Mouse (Mus musculus) cerebellum, postnatal 14 days (tissue): ENCODE results near the gene Olfr273.
"Not testable (repeated sequence)": the region's sequence is repeated elsewhere in the genome, so short reads cannot be mapped to it uniquely, and the experiment has no call there.

ENCODE experiments used
- DNase-seq, 2 experiments: peaks; one replicate each; pipeline ENCODE4 v3.0.0; 2021; ENCODE audit warnings: mixed read lengths in 2 of 2

The Olfr273 gene

GRCm38 (mm10) chr4:52859136-52859535 lies at the start of gene Olfr273:
Olfr273 (minus strand) TSS chr4:52859236.
- no peak for DNase-seq

- DNase-seq: no peak
These were observed 5.1 kb upstream of the Olfr273 start for GRCm38 (mm10) chr4:52864156-52864555.

- DNase-seq: peak in 1 of 2 experiments; percentile 13
These were observed 9.4 kb downstream of the Olfr273 start for GRCm38 (mm10) chr4:52849672-52850071.

GRCm38 (mm10) chr4:52849039-52849635 lies 9.9 kb downstream of the Olfr273 start:
- DNase-seq: peak; percentile 77 to 81

GRCm38 (mm10) chr4:52845411-52845810 lies 13.6 kb downstream of the Olfr273 start:
- DNase-seq: not testable (repeated sequence)

- DNase-seq: no peak
These were observed 37.7 kb downstream of the Olfr273 start for GRCm38 (mm10) chr4:52821375-52821774.

- DNase-seq: no peak
These were observed 44.7 kb downstream of the Olfr273 start, which contains the start of gene Olfr275 for GRCm38 (mm10) chr4:52814304-52814703. Olfr275 (plus strand) TSS chr4:52814604.

- DNase-seq: no peak
These were observed 47.2 kb downstream of the Olfr273 start for GRCm38 (mm10) chr4:52811871-52812270.
